In genomic region chr7:75607248-75607647, GRCm38 (mm10) we compare ENCODE assay signal across 18 mouse cellular contexts.
A peak's percentile ranks its signal among the peaks of the same experiment; 100 is the strongest.
DNase-seq lines count a peak whose midpoint lies in the region; ATAC-seq and TF ChIP-seq lines count a peak whose summit lies in the region.
"Had no signal": no experiment of that assay in that cellular context is flagged by ENCODE, and none has a peak within 500 bp of the region (broad histone marks: within the 10 kb centered on the region; RNA-seq: fewer than 3 reads in every experiment).

No protein-coding gene starts in this region.

- intact Hi-C loops in heart, postnatal 14 days (cut with DNase I), result no loop called here

- TF ChIP-seq EP300 in heart, postnatal 0 days (IDR thresholded peaks at IDR 0.05; ENCODE audit: low read depth), result no peak

- H3K4me3 ChIP-seq in heart, embryonic 10.5 days, result no peak overlapping the region
- no peak overlapping the region for H3K4me3 ChIP-seq in heart, embryonic 14.5 days (ENCODE audit: control insufficient read depth in 1 of 2, insufficient read depth in 1 of 2, low read depth in 1 of 2, low read length in 2 of 2)
- no peak overlapping the region for H3K4me3 ChIP-seq in heart, postnatal 0 days (ENCODE audit: low read depth, low read length)
- H3K4me3 ChIP-seq: embryonic facial prominence, embryonic 10.5 days; forebrain, embryonic 13.5 days; hindbrain, embryonic 13.5 days had no signal

- 53% methylated on average over 3 of the region's 3 CpGs for WGBS in heart, embryonic 10.5 days
- 31% methylated on average over 3 of the region's 3 CpGs for WGBS in heart, embryonic 14.5 days
- WGBS in heart, postnatal 0 days, result 33% methylated on average over 3 of the region's 3 CpGs

- no peak for DNase-seq in heart, embryonic 10.5 days (ENCODE audit: low spot score)
- DNase-seq in heart, adult 8-10 months (ENCODE audit: low spot score), result no peak
- DNase-seq in heart, postnatal 14 days, result no peak
- peak; percentile 66 for DNase-seq in heart, postnatal 0 days (ENCODE audit: low spot score)
- DNase-seq in urinary bladder, adult 2 months (ENCODE audit: low spot score), result no peak
- DNase-seq: adrenal gland, adult 2 months; adrenal gland, postnatal 25 days; cerebellum, adult 2 months; cerebellum, postnatal 10 days; forebrain, postnatal 0 days; gastrocnemius, postnatal 36 days; kidney, adult 11 months; kidney, adult 9 months had no signal

- H3K9me3 ChIP-seq in heart, embryonic 10.5 days, result no peaks in the 10 kb centered on the region
- no peaks in the 10 kb centered on the region for H3K9me3 ChIP-seq in heart, embryonic 14.5 days (ENCODE audit: control insufficient read depth, low read length)
- H3K9me3 ChIP-seq in heart, postnatal 0 days (replicated peaks; ENCODE audit: control insufficient read depth, low read length), result no peaks in the 10 kb centered on the region
- H3K9me3 ChIP-seq: embryonic facial prominence, embryonic 10.5 days; forebrain, embryonic 13.5 days; hindbrain, embryonic 13.5 days had no signal

- no peak for TF ChIP-seq CTCF in heart, postnatal 0 days (IDR thresholded peaks at IDR 0.05; ENCODE audit: low read depth)

- H3K9ac ChIP-seq in heart, embryonic 14.5 days (ENCODE audit: low read length), result no peak overlapping the region
- no peak overlapping the region for H3K9ac ChIP-seq in heart, postnatal 0 days (replicated peaks; ENCODE audit: low read depth, low read length)
- H3K9ac ChIP-seq: forebrain, embryonic 13.5 days; forebrain, postnatal 0 days; hindbrain, embryonic 13.5 days had no signal

- peaks cover 50% of the 10 kb centered on the region for H3K36me3 ChIP-seq in heart, embryonic 10.5 days
- H3K36me3 ChIP-seq in heart, embryonic 14.5 days (ENCODE audit: control insufficient read depth, insufficient read depth, low read length), result peaks cover 53% of the 10 kb centered on the region
- H3K36me3 ChIP-seq in heart, postnatal 0 days (replicated peaks; ENCODE audit: control insufficient read depth, insufficient read depth, low read length), result peaks cover 42% of the 10 kb centered on the region

- H3K4me1 ChIP-seq in heart, embryonic 10.5 days, result peaks cover 47% of the 10 kb centered on the region
- peaks cover 28 to 52% of the 10 kb centered on the region in 2 experiments for H3K4me1 ChIP-seq in heart, embryonic 14.5 days (ENCODE audit: control insufficient read depth in 2 of 2, insufficient read depth in 2 of 2, low read length in 2 of 2)
- peaks cover 30% of the 10 kb centered on the region for H3K4me1 ChIP-seq in heart, postnatal 0 days (ENCODE audit: control insufficient read depth, insufficient read depth)
- H3K4me1 ChIP-seq: forebrain, embryonic 13.5 days; hindbrain, embryonic 13.5 days had no signal

- no peak for ATAC-seq in heart, embryonic 14.5 days (ENCODE audit: insufficient number of reproducible peaks, insufficient read depth, low FRiP score, low read depth)
- no peak for ATAC-seq in heart, postnatal 0 days (ENCODE audit: insufficient read depth, low read depth)
- ATAC-seq: forebrain, embryonic 13.5 days; forebrain, postnatal 0 days; hindbrain, postnatal 0 days had no signal

- no peaks in the 10 kb centered on the region for H3K27me3 ChIP-seq in heart, embryonic 10.5 days (ENCODE audit: insufficient read depth, poor library complexity, severe bottlenecking)
- no peaks in the 10 kb centered on the region for H3K27me3 ChIP-seq in heart, embryonic 14.5 days (ENCODE audit: control insufficient read depth, insufficient read depth, low read length)
- no peaks in the 10 kb centered on the region for H3K27me3 ChIP-seq in heart, postnatal 0 days (ENCODE audit: control insufficient read depth, insufficient read depth, low read length)
- H3K27me3 ChIP-seq: forebrain, embryonic 13.5 days; hindbrain, embryonic 13.5 days had no signal

- peak overlapping the region; percentile 84; the same call in 1 of the 2 replicates for H3K27ac ChIP-seq in heart, embryonic 10.5 days
- H3K27ac ChIP-seq in heart, embryonic 14.5 days (replicated peaks in 1 of 2; ENCODE audit: control insufficient read depth in 1 of 2, insufficient read depth in 1 of 2, low read depth in 2 of 2, low read length in 2 of 2), result peak overlapping the region in 1 of 2 experiments; percentile 87; a peak in 2 of 4 replicates
- peak overlapping the region; percentile 11; the same call in 1 of the 2 replicates for H3K27ac ChIP-seq in heart, postnatal 0 days (ENCODE audit: low read depth)
- H3K27ac ChIP-seq: embryonic facial prominence, embryonic 10.5 days; forebrain, embryonic 13.5 days; hindbrain, embryonic 13.5 days; hindbrain, postnatal 0 days had no signal

- peak overlapping the region; percentile 25 for H3K4me2 ChIP-seq in heart, embryonic 14.5 days (ENCODE audit: low read length)
- no peak overlapping the region for H3K4me2 ChIP-seq in heart, postnatal 0 days (ENCODE audit: low read depth, low read length)
- H3K4me2 ChIP-seq: forebrain, embryonic 13.5 days; hindbrain, embryonic 13.5 days had no signal
